8 mouse cellular contexts compared by ENCODE assay signal in the genomic region with DNA sequence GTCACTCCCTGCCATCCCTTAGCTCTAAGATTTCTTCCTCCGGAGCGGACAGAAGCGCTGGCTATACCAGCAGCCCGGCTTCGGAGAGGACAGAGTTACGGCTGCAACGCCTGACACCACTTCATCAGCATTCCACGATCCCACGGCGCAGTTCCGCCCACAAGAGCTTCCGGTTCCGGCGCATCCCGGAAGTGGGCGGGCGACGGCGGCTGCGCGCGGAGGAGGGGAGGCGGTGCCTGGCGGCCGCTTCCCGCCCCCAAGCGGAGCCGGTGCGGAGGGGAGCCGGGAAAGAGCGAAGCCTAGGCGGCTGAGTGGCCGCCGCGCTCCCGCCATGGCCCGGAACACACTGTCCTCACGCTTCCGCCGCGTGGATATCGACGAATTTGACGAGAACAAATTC. TPM values are rescaled to one million over a fixed set of nuclear protein-coding genes. Genes with fewer than 3 reads are reported as not detected.
DNase-seq lines count a peak whose midpoint lies in the region; ATAC-seq lines count a peak whose summit lies in the region.

No protein-coding gene starts in this region.

- no peaks in the 10 kb centered on the region for H3K27me3 ChIP-seq in hindbrain, embryonic 13.5 days

- H3K27ac ChIP-seq in hindbrain, embryonic 13.5 days = peak overlapping the region; percentile 94

- peak overlapping the region; percentile 94 for H3K4me3 ChIP-seq in hindbrain, embryonic 13.5 days

- peak; percentile 93 for DNase-seq in R1 (ENCODE audit: low read depth, low spot score)
- peak; percentile 93 to 95 for DNase-seq in cerebellum, postnatal 14 days
- DNase-seq in frontal cortex, postnatal 14 days (ENCODE audit: low spot score in 2 of 2) = peak; percentile 86 to 91
- peak; percentile 87 to 91 for DNase-seq in layer of hippocampus, postnatal 25 days (ENCODE audit: extremely low spot score in 1 of 2, low spot score in 1 of 2)
- DNase-seq in lung, postnatal 14 days = peak; percentile 96
- peak; percentile 94 for DNase-seq in ovary, postnatal 36 days (ENCODE audit: low spot score)
- DNase-seq in thymus, postnatal 14 days = peak; percentile 96

- H3K4me1 ChIP-seq in hindbrain, embryonic 13.5 days (replicated peaks) = peaks cover 67% of the 10 kb centered on the region

- peak overlapping the region; percentile 98 for H3K4me2 ChIP-seq in hindbrain, embryonic 13.5 days

- peak; percentile 88 for ATAC-seq in hindbrain, embryonic 13.5 days (ENCODE audit: low FRiP score)

- no peaks in the 10 kb centered on the region for H3K9me3 ChIP-seq in hindbrain, embryonic 13.5 days

- WGBS in hindbrain, embryonic 13.5 days = 0% methylated on average over 43 of the region's 44 CpGs

- peak overlapping the region; percentile 97 for H3K9ac ChIP-seq in hindbrain, embryonic 13.5 days

- H3K36me3 ChIP-seq in hindbrain, embryonic 13.5 days = peaks cover 20% of the 10 kb centered on the region

RNA-seq across cellular contexts. Expression of a gene that starts 2.4 kb away (rescaled TPM):
- 721 and 760 TPM in 2 replicates for polyA plus RNA-seq in hindbrain, embryonic 13.5 days (2015; fragmentation: Nextera tagmentation; extraction: Ambion mirVana)
- 100 to 1,000 TPM; 220 to 250 TPM for total RNA-seq in layer of hippocampus, postnatal 25 days (2021)

RNA-seq across cellular contexts. Expression of a gene that starts 2.7 kb away (rescaled TPM):
- polyA plus RNA-seq in hindbrain, embryonic 13.5 days (2015; fragmentation: Nextera tagmentation; extraction: Ambion mirVana) = 135 TPM in 2 replicates
- 10 to 100 TPM; 91.9 to 96.2 TPM for total RNA-seq in layer of hippocampus, postnatal 25 days (2021)

RNA-seq across cellular contexts. Expression of a gene that starts 10.6 kb away (rescaled TPM):
- polyA plus RNA-seq in hindbrain, embryonic 13.5 days (2015; fragmentation: Nextera tagmentation; extraction: Ambion mirVana) = 1.8 and 1.9 TPM in 2 replicates
- under 1 TPM; 0.49 to 0.75 TPM for total RNA-seq in layer of hippocampus, postnatal 25 days (2021)

RNA-seq across cellular contexts. Expression of a gene that starts 57.5 kb away (rescaled TPM):
- polyA plus RNA-seq in hindbrain, embryonic 13.5 days (2015; fragmentation: Nextera tagmentation; extraction: Ambion mirVana) = 35.4 and 35.5 TPM in 2 replicates
- total RNA-seq in layer of hippocampus, postnatal 25 days (2021) = 10 to 100 TPM; 30.8 to 36.4 TPM

Comparison
In these comparisons a context has a peak if more than half of its experiments do, and no peak if none do; other contexts are left out.
1. Peak in every context shown above with its lines: DNase-seq, ATAC-seq, H3K4me3 ChIP-seq and H3K27ac ChIP-seq.